Mouse (Mus musculus) myocyte (in vitro differentiated cells): ENCODE results near the gene Selenoo.

Source experiments
- E2F4 ChIP-seq: IDR thresholded peaks from one replicate; pipeline ENCODE4 v1.6.1; 2011; ENCODE audit warnings: mild to moderate bottlenecking, control low read depth, moderate library complexity; ENCODE audit not compliant: insufficient read depth
- POLR2A ChIP-seq: IDR thresholded peaks from one replicate; pipeline ENCODE4 v1.6.1; 2011; ENCODE audit warnings: low read depth, mild to moderate bottlenecking, control low read depth, moderate library complexity; ENCODE audit not compliant: insufficient read length
- SRF ChIP-seq: IDR thresholded peaks from one replicate; pipeline ENCODE4 v1.6.1; 2011; ENCODE audit warnings: low read depth; ENCODE audit not compliant: control insufficient read depth, insufficient read length
- TCF12 ChIP-seq: IDR thresholded peaks from one replicate; pipeline ENCODE4 v1.6.1; 2011; ENCODE audit warnings: mild to moderate bottlenecking, control low read depth; ENCODE audit not compliant: poor library complexity, insufficient read depth, severe bottlenecking
- USF1 ChIP-seq: IDR thresholded peaks from one replicate; pipeline ENCODE4 v1.6.1; 2011; ENCODE audit warnings: low read depth, mild to moderate bottlenecking, control low read depth, moderate library complexity

DNA sequence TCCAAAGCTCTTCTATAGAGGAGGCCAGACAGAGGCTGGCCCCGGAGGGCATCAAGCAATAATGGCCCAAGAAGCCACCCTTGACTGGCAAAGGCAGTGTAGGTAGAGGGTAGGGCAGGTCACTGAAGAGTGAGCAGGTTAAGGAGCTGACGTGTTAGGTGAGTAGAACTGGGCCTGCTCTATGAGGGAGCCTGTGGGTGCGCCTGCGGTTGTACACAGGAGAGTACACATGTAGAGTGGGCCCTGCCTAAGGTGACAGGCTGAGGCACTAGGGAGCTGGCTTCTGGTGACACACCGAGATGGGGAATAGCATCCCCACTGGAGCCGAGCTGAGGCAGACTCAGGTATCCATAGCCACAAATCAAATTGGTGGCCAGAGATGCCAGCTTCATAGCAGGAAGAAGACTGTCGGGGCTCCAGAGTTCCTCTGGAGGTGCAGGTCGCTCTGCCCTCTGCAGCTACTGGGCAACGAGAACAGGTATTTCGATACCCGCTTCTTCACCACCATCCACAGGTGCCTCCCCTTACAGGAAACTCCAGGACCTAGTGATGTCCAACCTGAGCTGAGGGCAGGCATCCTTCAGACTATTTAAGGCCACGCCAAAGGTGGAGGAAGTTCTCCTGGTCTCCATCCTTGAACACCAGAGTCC, 27.9 kb upstream of the Selenoo start:
- TF ChIP-seq POLR2A (no peak), E2F4 (no peak), USF1 (no peak), SRF (no peak), TCF12 (no peak)
